Mouse (Mus musculus): ENCODE measurements around the gene Peli1. TPM values are rescaled to one million over a fixed set of nuclear protein-coding genes. Genes with fewer than 3 reads are reported as not detected.

Peli1 gene
- polyA plus RNA-seq, 1 experiment = 69.2 TPM

- no peak for TF ChIP-seq POLR2A (IDR thresholded peaks at IDR 0.05; ENCODE audit: borderline replicate concordance, extremely low read depth, insufficient read depth, insufficient read length, poor library complexity, severe bottlenecking)
- TF ChIP-seq CTCF (IDR thresholded peaks at IDR 0.05; ENCODE audit: borderline replicate concordance, extremely low read depth, insufficient read depth, insufficient read length) = no peak
- no peak for DNase-seq (ENCODE audit: low read depth)
Observed at GRCm38 (mm10) chr11:21061431-21061830, 29.7 kb upstream of the Peli1 start.

- DNase-seq (ENCODE audit: low read depth) = no peak
- TF ChIP-seq CTCF (IDR thresholded peaks at IDR 0.05; ENCODE audit: borderline replicate concordance, extremely low read depth, insufficient read depth, insufficient read length) (no peak), POLR2A (IDR thresholded peaks at IDR 0.05; ENCODE audit: borderline replicate concordance, extremely low read depth, insufficient read depth, insufficient read length, poor library complexity, severe bottlenecking) (no peak)
Observed at GRCm38 (mm10) chr11:21062071-21062470, 29.0 kb upstream of the Peli1 start.

- DNase-seq (ENCODE audit: low read depth) = no peak
- no peak for TF ChIP-seq POLR2A (IDR thresholded peaks at IDR 0.05; ENCODE audit: borderline replicate concordance, extremely low read depth, insufficient read depth, insufficient read length, poor library complexity, severe bottlenecking)
- TF ChIP-seq CTCF (IDR thresholded peaks at IDR 0.05; ENCODE audit: borderline replicate concordance, extremely low read depth, insufficient read depth, insufficient read length) = no peak
Observed at GRCm38 (mm10) chr11:21063271-21063670, 27.8 kb upstream of the Peli1 start.

- DNase-seq (ENCODE audit: low read depth) = no peak
- TF ChIP-seq CTCF (IDR thresholded peaks at IDR 0.05; ENCODE audit: borderline replicate concordance, extremely low read depth, insufficient read depth, insufficient read length) = no peak
- TF ChIP-seq POLR2A (IDR thresholded peaks at IDR 0.05; ENCODE audit: borderline replicate concordance, extremely low read depth, insufficient read depth, insufficient read length, poor library complexity, severe bottlenecking) = no peak
Observed at GRCm38 (mm10) chr11:21079400-21079799, 11.7 kb upstream of the Peli1 start.

- no peak for DNase-seq (ENCODE audit: low read depth)
- TF ChIP-seq POLR2A (IDR thresholded peaks at IDR 0.05; ENCODE audit: borderline replicate concordance, extremely low read depth, insufficient read depth, insufficient read length, poor library complexity, severe bottlenecking) (no peak), CTCF (IDR thresholded peaks at IDR 0.05; ENCODE audit: borderline replicate concordance, extremely low read depth, insufficient read depth, insufficient read length) (no peak)
Observed at GRCm38 (mm10) chr11:21079851-21080362, 11.2 kb upstream of the Peli1 start.

- TF ChIP-seq POLR2A (IDR thresholded peaks at IDR 0.05; ENCODE audit: borderline replicate concordance, extremely low read depth, insufficient read depth, insufficient read length, poor library complexity, severe bottlenecking) (no peak), CTCF (IDR thresholded peaks at IDR 0.05; ENCODE audit: borderline replicate concordance, extremely low read depth, insufficient read depth, insufficient read length) (no peak)
- DNase-seq (ENCODE audit: low read depth) = no peak
Observed at GRCm38 (mm10) chr11:21081169-21081568, 9.9 kb upstream of the Peli1 start.

- TF ChIP-seq POLR2A (IDR thresholded peaks at IDR 0.05; ENCODE audit: borderline replicate concordance, extremely low read depth, insufficient read depth, insufficient read length, poor library complexity, severe bottlenecking) (no peak), CTCF (IDR thresholded peaks at IDR 0.05; ENCODE audit: borderline replicate concordance, extremely low read depth, insufficient read depth, insufficient read length) (no peak)
Observed at GRCm38 (mm10) chr11:21082711-21083110, 8.4 kb upstream of the Peli1 start.

GRCm38 (mm10) chr11:21088356-21088755 is 2.7 kb upstream of the Peli1 start:
- DNase-seq (ENCODE audit: low read depth) = peak; percentile 19
- no peak for TF ChIP-seq POLR2A (IDR thresholded peaks at IDR 0.05; ENCODE audit: borderline replicate concordance, extremely low read depth, insufficient read depth, insufficient read length, poor library complexity, severe bottlenecking)
- TF ChIP-seq CTCF (IDR thresholded peaks at IDR 0.05; ENCODE audit: borderline replicate concordance, extremely low read depth, insufficient read depth, insufficient read length) = no peak

More at GRCm38 (mm10) chr11:21082711-21083110, 8.4 kb upstream of the Peli1 start:
- DNase-seq (ENCODE audit: low read depth) = no peak

- no peak for DNase-seq (ENCODE audit: low read depth)
- no peak for TF ChIP-seq CTCF (IDR thresholded peaks at IDR 0.05; ENCODE audit: borderline replicate concordance, extremely low read depth, insufficient read depth, insufficient read length)
- TF ChIP-seq POLR2A (IDR thresholded peaks at IDR 0.05; ENCODE audit: borderline replicate concordance, extremely low read depth, insufficient read depth, insufficient read length, poor library complexity, severe bottlenecking) = no peak
Observed at GRCm38 (mm10) chr11:21089571-21089970, 1.5 kb upstream of the Peli1 start.

GRCm38 (mm10) chr11:21091428-21092405 is 626 bp downstream of the Peli1 start:
- DNase-seq (ENCODE audit: low read depth) = peak; percentile 75
- TF ChIP-seq POLR2A (IDR thresholded peaks at IDR 0.05; ENCODE audit: borderline replicate concordance, extremely low read depth, insufficient read depth, insufficient read length, poor library complexity, severe bottlenecking) (peak; percentile 47), CTCF (IDR thresholded peaks at IDR 0.05; ENCODE audit: borderline replicate concordance, extremely low read depth, insufficient read depth, insufficient read length) (no peak)

- DNase-seq (ENCODE audit: low read depth) = no peak
- TF ChIP-seq POLR2A (IDR thresholded peaks at IDR 0.05; ENCODE audit: borderline replicate concordance, extremely low read depth, insufficient read depth, insufficient read length, poor library complexity, severe bottlenecking) = no peak
- no peak for TF ChIP-seq CTCF (IDR thresholded peaks at IDR 0.05; ENCODE audit: borderline replicate concordance, extremely low read depth, insufficient read depth, insufficient read length)
Observed at GRCm38 (mm10) chr11:21092621-21093020, 1.5 kb downstream of the Peli1 start.

Data from brain, embryonic 14.5 days (tissue).